Mouse (Mus musculus): Measurements from ENCODE around the gene Usp21.

GRCm38 (mm10) chr1:171279721-171280120, 8.1 kb downstream of the Usp21 start:
- TF ChIP-seq EP300 (IDR thresholded peaks at IDR 0.05; ENCODE audit: insufficient read depth, low read depth, low read length) (no peak), CTCF (IDR thresholded peaks at IDR 0.05; ENCODE audit: low read depth, low read length) (no peak)
